Mouse (Mus musculus) embryonic facial prominence, embryonic 12.5 days (tissue): Measurements from ENCODE around the gene Slc10a4. TPM values are rescaled to one million over a fixed set of nuclear protein-coding genes. Genes with fewer than 3 reads are reported as not detected.

Experiments used
- ATAC-seq: fragments of 200-750 bp; cut with Nextera tagmentation; 2 replicates; pipeline ENCODE4 v1.8.0; 2017; ENCODE audit not compliant: insufficient number of reproducible peaks, insufficient read depth, low FRiP score, low TSS enrichment
- H3K27ac ChIP-seq: fragments of 300-500 bp; sonication (generic); 2 replicates; pipeline ENCODE4 v1.5.1; 2016; ENCODE audit warnings: mild to moderate bottlenecking
- H3K27me3 ChIP-seq: fragments of 300-500 bp; sonication (generic); 2 replicates; pipeline ENCODE4 v1.6.1; 2016; ENCODE audit warnings: mild to moderate bottlenecking, moderate library complexity
- H3K36me3 ChIP-seq: fragments of 300-500 bp; sonication (generic); 2 replicates; pipeline ENCODE4 v1.6.1; 2016; ENCODE audit warnings: mild to moderate bottlenecking
- H3K4me1 ChIP-seq: fragments of 300-500 bp; sonication (generic); 2 replicates; pipeline ENCODE4 v1.6.1; 2016
- H3K4me2 ChIP-seq: fragments of 300-500 bp; sonication (generic); replicated peaks from 2 replicates; pipeline ENCODE4 v1.6.1; 2016; ENCODE audit warnings: mild to moderate bottlenecking, moderate library complexity
- H3K4me3 ChIP-seq: fragments of 300-500 bp; sonication (generic); 2 replicates; pipeline ENCODE4 v1.5.1; 2016; ENCODE audit warnings: mild to moderate bottlenecking
- H3K9ac ChIP-seq: fragments of 300-500 bp; sonication (generic); 2 replicates; pipeline ENCODE4 v1.6.1; 2016; ENCODE audit warnings: mild to moderate bottlenecking, moderate library complexity
- H3K9me3 ChIP-seq: fragments of 300-500 bp; sonication (generic); 2 replicates; pipeline ENCODE4 v1.6.1; 2016; ENCODE audit warnings: mild to moderate bottlenecking, moderate library complexity
- WGBS: fragments of 180-500 bp; shearing (Covaris S2); methylation state at CpG from one replicate; pipeline ENCODE4 v1.1.7; 2016; 5-methylcytosine and 5-hydroxymethylcytosine counted together
- polyA plus RNA-seq: library from polyadenylated mRNA; unstranded; fragments of >200 nt; fragmentation: Nextera tagmentation; extraction: Ambion mirVana; gene quantifications from 2 replicates; pipeline ENCODE4 v1.2.1, GENCODE M21; 2016

The Slc10a4 gene
- 1.2 and 2.5 TPM in 2 replicates for polyA plus RNA-seq

- peak; percentile 77; the same call in 1 of the 2 replicates for ATAC-seq
- H3K27me3 ChIP-seq: peaks cover 40% of the 10 kb centered on the region
Observed at GRCm38 (mm10) chr5:73006784-73007581, at the start of gene Slc10a4. Slc10a4 (plus strand) TSS chr5:73006883.

GRCm38 (mm10) chr5:72957281-72957680 is 49.4 kb upstream of the Slc10a4 start:
- no peak overlapping the region for H3K27ac ChIP-seq
- H3K4me3 ChIP-seq: no peak overlapping the region
- H3K36me3 ChIP-seq: peaks cover 7% of the 10 kb centered on the region; the same call in 1 of the 2 replicates
- 90% methylated on average over 17 of the region's 17 CpGs for WGBS
- no peak overlapping the region for H3K9ac ChIP-seq
- ATAC-seq: no peak
- no peaks in the 10 kb centered on the region for H3K27me3 ChIP-seq
- no peaks in the 10 kb centered on the region for H3K9me3 ChIP-seq
- H3K4me2 ChIP-seq: no peak overlapping the region
- 0 out of 2 replicates have a peak, but pooled peaks cover 2% of the 10 kb centered on the region for H3K4me1 ChIP-seq

More at GRCm38 (mm10) chr5:73006784-73007581, at the start of gene Slc10a4:
- Histone ChIP-seq H3K27ac (no peak within 1 kb of the TSS), H3K9ac (peak within 1 kb of the TSS; percentile 7; the same call in 1 of the 2 replicates), H3K4me2 (peak within 1 kb of the TSS; percentile 73), H3K4me1 (peaks cover 8% of the 10 kb centered on the region; the same call in 1 of the 2 replicates), H3K36me3 (no peaks in the 10 kb centered on the region), H3K9me3 (no peaks in the 10 kb centered on the region), H3K4me3 (peak within 1 kb of the TSS; percentile 40)
- WGBS: 8% methylated on average over 65 of the region's 65 CpGs

DNA sequence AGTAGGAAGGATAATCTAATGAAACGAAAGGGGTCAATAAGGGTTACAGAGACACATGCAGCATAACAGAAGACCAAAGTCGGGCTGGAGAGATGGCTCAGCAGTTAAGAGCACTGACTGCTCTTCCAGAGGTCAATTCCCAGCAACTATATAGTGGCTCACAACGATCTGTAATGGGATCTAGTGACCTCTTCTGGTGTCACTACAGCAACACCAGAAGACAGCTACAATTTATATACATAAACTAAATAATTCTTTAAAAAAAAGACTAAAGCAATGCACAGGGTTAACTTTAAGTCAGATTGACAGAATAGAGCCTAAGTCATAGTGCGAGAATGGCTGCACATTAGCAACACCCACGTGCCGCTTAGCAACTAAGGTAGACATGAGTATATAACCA is 46.6 kb upstream of the Slc10a4 start:
- no peaks in the 10 kb centered on the region for H3K4me1 ChIP-seq
- H3K9ac ChIP-seq: no peak overlapping the region
- peaks cover 10% of the 10 kb centered on the region; the same call in 1 of the 2 replicates for H3K36me3 ChIP-seq
- no peaks in the 10 kb centered on the region for H3K27me3 ChIP-seq
- H3K9me3 ChIP-seq: no peaks in the 10 kb centered on the region
- WGBS: 76% methylated on average over 6 of the region's 6 CpGs
- H3K4me2 ChIP-seq: no peak overlapping the region
- no peak overlapping the region for H3K4me3 ChIP-seq
- H3K27ac ChIP-seq: no peak overlapping the region
- ATAC-seq: no peak

DNA sequence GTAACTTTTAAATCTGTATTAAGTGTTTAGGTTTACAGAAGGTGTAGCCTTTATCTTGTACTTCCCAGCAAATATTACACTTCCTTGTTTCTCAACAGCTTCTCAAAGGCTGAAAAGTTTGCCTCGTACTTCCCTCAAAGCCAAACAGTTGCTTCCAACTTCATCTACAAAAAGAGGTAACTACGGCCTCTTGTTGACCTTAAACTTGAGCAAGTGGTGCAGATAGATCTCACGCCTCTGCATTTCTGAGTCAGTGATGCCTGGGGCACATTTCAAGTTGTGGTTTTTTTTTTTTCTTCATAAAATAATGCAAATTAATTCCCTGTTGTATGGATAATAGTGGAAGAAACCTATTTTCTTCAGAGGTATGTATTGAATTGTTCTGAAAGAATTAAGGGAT is 41.0 kb upstream of the Slc10a4 start:
- no peak overlapping the region for H3K9ac ChIP-seq
- H3K4me3 ChIP-seq: no peak overlapping the region
- H3K27me3 ChIP-seq: no peaks in the 10 kb centered on the region
- H3K27ac ChIP-seq: no peak overlapping the region
- no peak overlapping the region for H3K4me2 ChIP-seq
- no peak for ATAC-seq
- no peaks in the 10 kb centered on the region for H3K9me3 ChIP-seq
- H3K4me1 ChIP-seq: no peaks in the 10 kb centered on the region
- 92% methylated on average over 3 of the region's 3 CpGs for WGBS
- H3K36me3 ChIP-seq: peaks cover 26% of the 10 kb centered on the region

DNA sequence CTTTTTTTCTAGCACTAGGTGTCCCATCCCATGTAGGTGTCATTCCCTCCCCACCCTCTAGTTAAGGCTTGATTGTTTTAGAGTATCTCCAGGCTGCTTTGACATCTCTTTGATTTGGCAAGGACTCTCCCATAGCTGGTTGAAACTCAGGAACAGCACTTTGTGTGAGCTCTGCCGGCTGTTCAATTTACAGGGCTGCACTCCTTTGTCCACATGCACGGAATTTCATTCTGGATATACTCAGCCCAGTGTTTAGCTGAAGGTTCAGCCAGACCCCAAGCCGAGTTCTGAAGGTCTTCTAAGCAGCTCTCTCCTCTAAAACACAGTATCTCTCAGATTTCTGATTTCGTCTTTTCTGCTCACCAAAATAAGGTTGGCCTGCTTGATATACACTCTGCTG is 34.2 kb upstream of the Slc10a4 start:
- no peak for ATAC-seq

DNA sequence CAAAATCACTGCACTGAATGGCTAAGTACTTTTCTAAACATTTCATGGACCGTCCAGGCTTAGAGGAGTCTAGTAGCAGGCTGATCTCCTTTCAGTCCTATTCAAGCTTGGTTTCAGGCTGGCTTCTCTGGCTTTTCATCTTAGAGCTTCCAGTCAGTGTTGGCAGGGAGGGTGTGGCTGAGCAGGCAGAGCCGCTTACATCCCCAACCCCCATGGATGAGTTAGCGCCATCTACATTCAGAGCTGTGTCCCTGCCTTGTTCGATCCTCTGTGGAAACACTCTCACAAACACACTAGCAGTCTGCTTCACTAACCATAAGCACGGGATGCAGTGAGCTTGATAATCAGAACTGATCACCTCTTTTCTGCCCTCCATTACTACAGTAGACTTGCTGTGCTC is 33.7 kb upstream of the Slc10a4 start:
- Histone ChIP-seq H3K27ac (no peak overlapping the region; the same call in 1 of the 2 replicates), H3K4me3 (no peak overlapping the region), H3K4me2 (no peak overlapping the region), H3K9ac (no peak overlapping the region), H3K9me3 (no peaks in the 10 kb centered on the region), H3K4me1 (no peaks in the 10 kb centered on the region), H3K36me3 (peaks cover 37% of the 10 kb centered on the region), H3K27me3 (no peaks in the 10 kb centered on the region)
- WGBS: 63% methylated on average over 5 of the region's 5 CpGs
- no peak for ATAC-seq

More for the DNA sequence above, 34.2 kb upstream of the Slc10a4 start:
- WGBS: 75% methylated on average over 4 of the region's 4 CpGs
- Histone ChIP-seq H3K4me1 (no peaks in the 10 kb centered on the region), H3K27ac (no peak overlapping the region; the same call in 1 of the 2 replicates), H3K9me3 (no peaks in the 10 kb centered on the region), H3K27me3 (no peaks in the 10 kb centered on the region), H3K9ac (no peak overlapping the region), H3K36me3 (peaks cover 37% of the 10 kb centered on the region), H3K4me3 (no peak overlapping the region), H3K4me2 (no peak overlapping the region)

GRCm38 (mm10) chr5:72974602-72975001 is 32.1 kb upstream of the Slc10a4 start, which contains the start of gene Gm10135:
Gm10135 (minus strand) TSS chr5:72974702.
- no peak within 1 kb of the TSS for H3K4me2 ChIP-seq
- no peaks in the 10 kb centered on the region for H3K9me3 ChIP-seq
- no peak for ATAC-seq
- no peak within 1 kb of the TSS for H3K9ac ChIP-seq
- H3K27ac ChIP-seq: no peak within 1 kb of the TSS
- no peak within 1 kb of the TSS for H3K4me3 ChIP-seq
- H3K36me3 ChIP-seq: peaks cover 28% of the 10 kb centered on the region
- H3K4me1 ChIP-seq: no peaks in the 10 kb centered on the region
- WGBS: 94% methylated on average over 7 of the region's 7 CpGs
- H3K27me3 ChIP-seq: no peaks in the 10 kb centered on the region

DNA sequence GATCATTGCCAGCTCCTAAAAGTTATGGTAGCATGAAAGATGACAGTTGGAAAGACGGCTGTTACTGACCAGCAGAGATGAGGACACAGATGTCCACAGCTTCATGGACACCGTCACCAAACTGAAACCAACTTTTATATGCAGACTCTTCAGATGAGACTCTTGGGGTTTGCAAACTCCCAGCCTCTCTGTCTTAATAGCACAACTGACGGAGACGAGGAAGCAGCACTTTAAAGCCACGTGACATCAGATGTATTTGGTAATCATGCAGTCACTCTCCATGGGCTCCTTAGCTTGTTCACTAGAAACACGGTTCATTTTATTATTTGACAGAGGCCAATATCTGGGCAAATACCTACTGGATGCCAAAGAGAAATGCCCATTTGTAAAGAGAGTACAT is 30.7 kb upstream of the Slc10a4 start:
- ATAC-seq: no peak
- WGBS: 92% methylated on average over 6 of the region's 6 CpGs
- no peaks in the 10 kb centered on the region for H3K27me3 ChIP-seq
- H3K27ac ChIP-seq: no peak overlapping the region
- H3K9me3 ChIP-seq: no peaks in the 10 kb centered on the region
- peaks cover 31% of the 10 kb centered on the region for H3K36me3 ChIP-seq
- no peaks in the 10 kb centered on the region for H3K4me1 ChIP-seq
- H3K9ac ChIP-seq: no peak overlapping the region
- no peak overlapping the region for H3K4me3 ChIP-seq
- H3K4me2 ChIP-seq: no peak overlapping the region

GRCm38 (mm10) chr5:72976539-72976938 is 30.1 kb upstream of the Slc10a4 start:
- Histone ChIP-seq H3K4me3 (no peak overlapping the region), H3K27ac (no peak overlapping the region), H3K4me2 (no peak overlapping the region), H3K9me3 (no peaks in the 10 kb centered on the region), H3K9ac (no peak overlapping the region), H3K27me3 (no peaks in the 10 kb centered on the region), H3K36me3 (peaks cover 32% of the 10 kb centered on the region), H3K4me1 (0 out of 2 replicates have a peak, but pooled peaks cover 2% of the 10 kb centered on the region)
- no peak for ATAC-seq
- whole genome bisulfite sequencing: 80% methylated on average over 4 of the region's 4 CpGs

DNA sequence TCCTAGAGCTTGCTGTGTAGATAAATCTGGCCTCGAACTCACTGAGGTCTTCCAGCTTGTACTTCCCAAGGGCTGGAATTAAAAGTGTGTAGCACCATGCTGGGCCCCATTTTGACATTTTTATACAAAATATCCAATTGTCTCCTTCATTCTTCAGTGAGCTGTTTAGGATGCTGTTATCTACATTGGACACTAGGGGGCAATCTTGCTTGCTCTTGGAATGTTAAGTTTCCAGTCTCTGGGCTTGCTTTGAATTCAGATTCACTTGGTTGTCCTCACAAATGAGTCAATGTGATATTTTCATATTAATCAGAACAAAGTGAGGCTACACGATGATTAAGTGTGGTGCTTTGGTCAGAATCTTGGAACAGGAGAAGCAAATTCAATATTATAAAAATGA is 22.6 kb upstream of the Slc10a4 start:
- Histone ChIP-seq H3K27me3 (no peaks in the 10 kb centered on the region), H3K4me2 (no peak overlapping the region), H3K9ac (no peak overlapping the region), H3K27ac (no peak overlapping the region), H3K4me1 (peaks cover 6% of the 10 kb centered on the region; the same call in 1 of the 2 replicates), H3K4me3 (no peak overlapping the region), H3K36me3 (peaks cover 10% of the 10 kb centered on the region), H3K9me3 (no peaks in the 10 kb centered on the region)
- ATAC-seq: no peak
- WGBS: 14% methylated on average over 2 of the region's 2 CpGs

DNA sequence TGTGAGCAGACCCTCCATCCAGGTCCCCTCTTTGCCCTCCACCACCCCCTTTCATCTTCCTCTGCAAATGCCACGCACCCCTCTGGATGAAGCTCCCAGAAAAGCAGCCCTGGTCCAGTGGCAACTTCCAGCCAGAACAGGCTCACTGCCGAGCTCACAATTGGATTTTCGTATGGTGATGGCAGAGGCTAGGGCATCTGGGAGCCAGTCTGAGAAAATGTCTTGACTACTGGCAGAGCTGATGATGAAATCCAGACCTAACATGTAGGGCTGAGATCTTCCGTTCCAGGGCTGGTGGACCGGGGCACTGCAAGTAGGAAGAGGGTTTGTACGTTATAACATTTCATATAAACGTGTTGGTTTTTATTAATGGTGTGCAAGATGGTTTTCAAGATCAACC is 18.9 kb upstream of the Slc10a4 start:
- no peak overlapping the region for H3K4me3 ChIP-seq
- H3K9me3 ChIP-seq: no peaks in the 10 kb centered on the region
- no peak for ATAC-seq
- 76% methylated on average over 7 of the region's 7 CpGs for WGBS
- H3K4me2 ChIP-seq: no peak overlapping the region
- H3K4me1 ChIP-seq: no peaks in the 10 kb centered on the region
- H3K9ac ChIP-seq: no peak overlapping the region
- H3K27ac ChIP-seq: no peak overlapping the region
- H3K36me3 ChIP-seq: no peaks in the 10 kb centered on the region
- H3K27me3 ChIP-seq: no peaks in the 10 kb centered on the region

DNA sequence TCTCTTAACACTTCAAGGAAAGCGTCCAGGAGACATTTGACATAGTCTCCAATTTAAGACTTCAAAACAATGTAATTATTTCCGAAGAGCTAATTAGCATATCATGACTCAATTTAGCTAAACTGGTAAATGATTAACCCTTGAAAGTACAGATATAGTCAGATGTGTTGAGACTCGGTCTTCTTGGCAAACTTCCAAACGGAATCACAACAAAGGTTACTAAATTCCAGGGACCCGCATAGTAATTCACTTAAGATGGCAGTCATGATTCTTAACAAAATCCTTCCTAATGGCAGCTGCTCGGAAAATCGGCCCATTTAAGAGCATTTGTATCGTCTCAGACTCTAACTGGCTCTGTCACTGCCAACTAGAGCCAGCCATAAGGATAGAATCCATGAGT is 16.9 kb upstream of the Slc10a4 start:
- H3K4me1 ChIP-seq: no peaks in the 10 kb centered on the region; the same call in 1 of the 2 replicates
- H3K36me3 ChIP-seq: no peaks in the 10 kb centered on the region
- H3K9ac ChIP-seq: no peak overlapping the region
- WGBS: 51% methylated on average over 8 of the region's 8 CpGs
- no peak for ATAC-seq
- no peak overlapping the region for H3K4me3 ChIP-seq
- H3K4me2 ChIP-seq: no peak overlapping the region
- no peaks in the 10 kb centered on the region for H3K9me3 ChIP-seq
- H3K27me3 ChIP-seq: no peaks in the 10 kb centered on the region
- no peak overlapping the region for H3K27ac ChIP-seq
